Mouse (Mus musculus) intestine, postnatal 0 days (tissue): ENCODE measurements at regions not wholly inside any gene's neighbourhood (a gene's known extent, or its start where the extent isn't known, plus 50 kb on each side); places are given as distances from the start of the nearest gene placed in this dataset.
A peak's percentile ranks its signal among the peaks of the same experiment; 100 is the strongest.

Experiments used
- ATAC-seq: fragments of 200-750 bp; cut with Nextera tagmentation; 2 replicates; pipeline ENCODE4 v1.8.0; 2017; ENCODE audit warnings: mild to moderate bottlenecking, moderate TSS enrichment, moderate library complexity
- H3K27ac ChIP-seq: fragments of 300-500 bp; sonication (generic); 2 replicates; pipeline ENCODE4 v1.5.1; 2014; ENCODE audit warnings: mild to moderate bottlenecking, low read depth, low read length, moderate library complexity
- H3K27me3 ChIP-seq: fragments of 300-500 bp; sonication (generic); replicated peaks from 2 replicates; pipeline ENCODE4 v1.6.1; 2014; ENCODE audit warnings: low read length, mixed read lengths; ENCODE audit not compliant: control insufficient read depth, insufficient read depth
- H3K36me3 ChIP-seq: fragments of 300-500 bp; sonication (generic); 2 replicates; pipeline ENCODE4 v1.6.1; 2014; ENCODE audit warnings: mild to moderate bottlenecking, moderate library complexity; ENCODE audit not compliant: control insufficient read depth, insufficient read depth
- H3K4me1 ChIP-seq: fragments of 300-500 bp; sonication (generic); replicated peaks from 2 replicates; pipeline ENCODE4 v1.6.1; 2014; ENCODE audit warnings: antibody characterized with exemption, low read length, mixed read lengths; ENCODE audit not compliant: control insufficient read depth, insufficient read depth
- H3K4me2 ChIP-seq: fragments of 300-500 bp; sonication (generic); replicated peaks from 2 replicates; pipeline ENCODE4 v1.6.1; 2014; ENCODE audit warnings: low read depth, mild to moderate bottlenecking, moderate library complexity
- H3K4me3 ChIP-seq: fragments of 300-500 bp; sonication (generic); 2 replicates; pipeline ENCODE4 v1.5.1; 2014; ENCODE audit warnings: low read depth, low read length
- H3K9ac ChIP-seq: fragments of 300-500 bp; sonication (generic); 2 replicates; pipeline ENCODE4 v1.6.1; 2014; ENCODE audit warnings: mild to moderate bottlenecking, low read depth, low read length
- H3K9me3 ChIP-seq: fragments of 300-500 bp; sonication (generic); 2 replicates; pipeline ENCODE4 v1.6.1; 2016; ENCODE audit warnings: mixed run types; ENCODE audit not compliant: control insufficient read depth
- CTCF ChIP-seq: sonication (generic); IDR thresholded peaks from 2 replicates; pipeline ENCODE4 v1.5.1; 2016; ENCODE audit warnings: low read depth, mild to moderate bottlenecking, control low read depth, antibody characterized with exemption, moderate library complexity
- WGBS: fragments of 180-500 bp; shearing (Covaris S2); extraction: QIAGEN DNeasy Blood & Tissue Kit; methylation state at CpG from one replicate; pipeline ENCODE4 v1.1.7; 2014; 5-methylcytosine and 5-hydroxymethylcytosine counted together

DNA sequence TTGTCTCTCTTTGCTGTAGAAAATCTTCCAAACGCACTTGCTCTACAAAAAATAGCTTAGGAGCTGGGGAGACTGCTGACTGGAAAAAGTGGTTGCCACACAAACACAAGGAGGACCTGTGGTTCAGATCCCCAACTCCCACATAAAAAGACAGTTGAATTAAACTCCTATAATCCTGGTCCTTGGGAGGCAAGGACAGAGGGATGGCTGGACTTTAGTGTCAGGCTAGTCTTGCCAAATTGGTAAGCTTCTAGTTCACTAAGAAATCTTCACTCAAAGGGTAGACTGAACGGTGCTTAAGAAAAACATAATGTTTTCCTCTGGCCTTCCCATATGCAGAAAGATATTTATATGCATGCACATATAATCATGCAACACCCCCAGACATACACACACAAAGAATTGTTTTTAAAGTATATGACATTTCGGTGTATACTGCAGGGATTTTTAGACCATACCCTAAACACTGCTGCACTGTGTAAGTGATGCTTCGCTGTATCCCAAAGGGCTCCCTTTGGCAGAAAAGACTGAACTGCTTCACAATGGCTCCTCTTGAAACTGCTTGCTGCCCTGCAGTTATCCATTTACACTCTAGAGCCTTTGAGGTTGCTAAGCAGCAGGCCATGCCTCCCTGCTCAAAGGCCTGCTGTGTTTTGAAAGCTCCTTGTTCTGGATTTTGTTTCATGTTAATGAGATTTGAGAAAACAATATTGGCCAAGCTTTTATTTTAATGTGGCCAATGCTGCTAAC is 1299.3 kb downstream of the Zfp704 start:
- H3K27ac ChIP-seq, result no peak overlapping the region
- H3K9me3 ChIP-seq, result no peaks in the 10 kb centered on the region
- no peak overlapping the region for H3K4me2 ChIP-seq
- no peak for ATAC-seq
- no peaks in the 10 kb centered on the region for H3K27me3 ChIP-seq
- no peak for TF ChIP-seq CTCF
- WGBS, result 75% methylated on average over 4 of the region's 4 CpGs
- H3K36me3 ChIP-seq, result no peaks in the 10 kb centered on the region
- no peak overlapping the region for H3K4me3 ChIP-seq
- no peak overlapping the region for H3K9ac ChIP-seq
- no peaks in the 10 kb centered on the region for H3K4me1 ChIP-seq

DNA sequence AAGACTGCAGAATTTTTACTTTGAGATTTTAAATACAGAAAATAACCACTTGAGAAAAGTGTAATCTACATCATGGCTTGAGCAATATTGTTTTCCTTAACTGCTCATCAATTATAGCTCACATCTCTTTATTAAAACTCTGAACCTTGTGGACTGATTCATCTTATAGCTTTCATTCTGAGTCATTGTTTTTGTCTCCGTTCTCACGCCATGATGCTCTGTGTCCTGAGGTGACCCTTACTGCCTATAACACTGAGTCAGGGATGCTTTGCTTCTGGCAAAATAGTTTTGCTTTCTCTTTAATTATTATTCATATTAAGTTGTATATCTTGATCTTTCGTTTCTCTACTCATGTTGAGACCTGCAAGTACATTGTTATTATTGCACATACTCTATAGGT is 1302.6 kb downstream of the Zfp704 start:
- 82% methylated on average over 3 of the region's 3 CpGs for WGBS
- no peak for ATAC-seq
- H3K4me2 ChIP-seq, result no peak overlapping the region
- H3K4me1 ChIP-seq, result no peaks in the 10 kb centered on the region
- H3K36me3 ChIP-seq, result no peaks in the 10 kb centered on the region
- H3K27me3 ChIP-seq, result no peaks in the 10 kb centered on the region
- no peak overlapping the region for H3K27ac ChIP-seq
- H3K9ac ChIP-seq, result no peak overlapping the region
- H3K9me3 ChIP-seq, result no peaks in the 10 kb centered on the region
- H3K4me3 ChIP-seq, result no peak overlapping the region
- TF ChIP-seq CTCF, result no peak

DNA sequence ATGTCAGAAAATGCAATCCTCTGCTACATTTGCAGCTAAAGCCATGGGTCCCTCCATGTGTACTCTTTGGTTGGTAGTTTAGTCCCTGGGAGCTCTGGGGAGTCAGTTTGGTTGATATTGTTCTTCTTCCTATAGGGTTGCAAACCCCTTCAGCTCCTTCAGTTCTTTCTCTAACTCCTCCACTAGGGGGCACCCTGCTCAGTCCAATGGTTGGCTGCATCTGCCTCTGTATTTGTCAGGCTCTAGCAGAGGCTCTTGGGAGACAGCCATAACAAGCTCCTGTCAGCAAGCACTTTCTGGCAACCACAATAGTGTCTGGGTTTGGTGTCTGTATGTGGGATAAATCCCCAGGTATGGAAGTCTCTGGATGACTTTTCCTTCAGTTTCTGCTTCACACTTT is 1305.1 kb downstream of the Zfp704 start:
- Histone ChIP-seq H3K9me3 (no peaks in the 10 kb centered on the region), H3K36me3 (no peaks in the 10 kb centered on the region), H3K4me3 (no peak overlapping the region), H3K4me2 (no peak overlapping the region), H3K9ac (no peak overlapping the region), H3K4me1 (no peaks in the 10 kb centered on the region), H3K27me3 (no peaks in the 10 kb centered on the region), H3K27ac (no peak overlapping the region)
- TF ChIP-seq CTCF, result peak; percentile 26; the same call in 1 of the 2 replicates
- no peak for ATAC-seq

DNA sequence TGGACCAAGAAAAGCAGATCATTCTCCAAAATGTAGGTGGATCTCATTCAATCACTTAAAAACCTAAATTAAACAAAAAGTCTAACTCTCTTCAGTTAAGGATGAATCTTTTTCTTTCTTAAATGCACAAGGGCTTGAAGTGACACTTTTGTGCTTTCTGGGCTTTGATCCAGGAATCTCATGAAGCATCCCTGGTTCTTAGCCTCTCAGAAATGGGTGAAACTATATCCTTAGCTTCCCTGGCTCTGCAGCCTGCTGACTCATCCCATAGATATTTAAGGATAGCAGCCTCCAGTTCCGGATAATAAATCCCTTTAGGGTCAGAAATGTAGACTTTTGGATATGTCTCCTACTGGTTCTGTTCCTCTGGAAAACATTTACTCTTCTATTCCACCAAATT is 1316.8 kb downstream of the Zfp704 start:
- Histone ChIP-seq H3K27ac (no peak overlapping the region), H3K27me3 (no peaks in the 10 kb centered on the region), H3K9ac (no peak overlapping the region), H3K4me2 (no peak overlapping the region), H3K4me3 (no peak overlapping the region), H3K36me3 (no peaks in the 10 kb centered on the region), H3K9me3 (no peaks in the 10 kb centered on the region), H3K4me1 (no peaks in the 10 kb centered on the region)
- 63% methylated on average over 1 of the region's 1 CpGs for WGBS
- ATAC-seq, result no peak
- no peak for TF ChIP-seq CTCF

DNA sequence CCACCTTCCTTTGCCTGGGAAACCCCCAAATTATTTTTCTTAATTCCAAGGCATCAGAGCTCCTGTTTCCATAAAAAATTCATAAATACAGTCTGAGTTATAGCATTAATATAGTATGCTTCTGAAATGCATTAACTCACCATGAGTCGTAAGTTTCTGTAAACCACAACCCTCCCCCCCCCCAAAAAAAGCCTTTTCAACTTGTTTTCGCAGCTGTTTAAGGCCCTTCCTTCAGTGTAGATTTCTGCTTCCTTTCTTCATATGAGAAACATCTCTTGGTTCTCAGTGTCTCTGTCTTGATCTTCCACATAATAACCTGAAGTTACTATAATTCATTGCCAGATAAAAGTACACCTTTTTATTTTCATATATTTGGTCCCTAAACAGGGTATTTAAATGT is 1320.3 kb downstream of the Zfp704 start:
- no peak for ATAC-seq
- no peak for TF ChIP-seq CTCF
- no peaks in the 10 kb centered on the region for H3K4me1 ChIP-seq
- no peak overlapping the region for H3K4me2 ChIP-seq
- H3K4me3 ChIP-seq, result no peak overlapping the region
- H3K9me3 ChIP-seq, result no peaks in the 10 kb centered on the region
- WGBS, result 84% methylated on average over 2 of the region's 2 CpGs
- H3K9ac ChIP-seq, result no peak overlapping the region
- no peak overlapping the region for H3K27ac ChIP-seq
- no peaks in the 10 kb centered on the region for H3K36me3 ChIP-seq
- H3K27me3 ChIP-seq, result no peaks in the 10 kb centered on the region

DNA sequence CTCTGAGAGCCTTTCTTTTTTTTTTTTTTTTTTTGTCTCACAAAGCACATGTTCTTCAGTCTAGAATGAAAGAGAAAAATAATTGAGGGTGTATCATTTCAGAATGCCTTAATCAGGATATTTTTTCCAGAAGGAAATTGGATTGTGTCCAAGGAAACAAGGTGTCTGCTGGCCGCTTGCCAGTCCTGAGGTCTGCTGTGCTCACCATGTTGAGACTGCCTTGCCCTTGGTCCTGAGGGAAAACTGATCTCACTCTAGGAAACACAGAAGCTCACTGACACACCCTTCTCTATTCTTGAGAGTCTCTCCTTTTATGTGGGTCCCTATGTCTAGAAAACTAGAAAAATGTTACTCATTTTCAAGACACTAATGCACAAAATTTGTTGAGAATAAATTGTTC is 1321.4 kb downstream of the Zfp704 start:
- no peak overlapping the region for H3K9ac ChIP-seq
- no peak for TF ChIP-seq CTCF
- H3K27ac ChIP-seq, result no peak overlapping the region
- no peaks in the 10 kb centered on the region for H3K4me1 ChIP-seq
- ATAC-seq, result no peak
- no peaks in the 10 kb centered on the region for H3K9me3 ChIP-seq
- 30% methylated on average over 1 of the region's 1 CpGs for WGBS
- H3K4me2 ChIP-seq, result no peak overlapping the region
- H3K27me3 ChIP-seq, result no peaks in the 10 kb centered on the region
- no peak overlapping the region for H3K4me3 ChIP-seq
- H3K36me3 ChIP-seq, result no peaks in the 10 kb centered on the region
